Mouse (Mus musculus): ENCODE results near the gene Carf.
A peak's percentile ranks its signal among the peaks of the same experiment; 100 is the strongest.

Carf gene

GRCm38 (mm10) chr1:60179932-60180783, 82.1 kb downstream of the Carf start, which contains the start of gene Nbeal1:
Gene Nbeal1, plus strand, starts transcription at chr1:60180599.
- DNase-seq (ENCODE audit: low read depth, low spot score), result peak; percentile 95

- DNase-seq (ENCODE audit: low read depth, low spot score), result peak; percentile 13
These were observed 82.8 kb downstream of the Carf start for GRCm38 (mm10) chr1:60180784-60181221.

GRCm38 (mm10) chr1:60188454-60188853, 90.4 kb downstream of the Carf start:
- no peak for DNase-seq (ENCODE audit: low read depth, low spot score)

GRCm38 (mm10) chr1:60196813-60197212, 98.8 kb downstream of the Carf start:
- no peak for DNase-seq (ENCODE audit: low read depth, low spot score)

GRCm38 (mm10) chr1:60199006-60199405, 101.0 kb downstream of the Carf start:
- DNase-seq (ENCODE audit: low read depth, low spot score), result no peak

Measured in retina, adult 2 months (tissue).